Mouse (Mus musculus) intestine, embryonic 14.5 days (tissue): ENCODE results near the gene Crocc. TPM values are rescaled to one million over a fixed set of nuclear protein-coding genes. Genes with fewer than 3 reads are reported as not detected.
A peak's percentile ranks its signal among the peaks of the same experiment; 100 is the strongest.

ENCODE experiments used
- ATAC-seq: fragments of 200-750 bp; cut with Nextera tagmentation; replicated peaks from 2 replicates; pipeline ENCODE4 v1.8.0; 2017; ENCODE audit warnings: low read depth, moderate number of reproducible peaks, moderate TSS enrichment, moderate library complexity; ENCODE audit not compliant: low FRiP score, low TSS enrichment
- DNase-seq: peaks from one replicate; pipeline ENCODE4 v3.0.0-alpha.2; 2018; ENCODE audit warnings: low spot score
- H3K27ac ChIP-seq: fragments of 300-500 bp; sonication (generic); 2 replicates; pipeline ENCODE4 v1.5.1; 2014; ENCODE audit warnings: low read depth, mild to moderate bottlenecking, control low read depth
- H3K27me3 ChIP-seq: fragments of 300-500 bp; sonication (generic); replicated peaks from 2 replicates; pipeline ENCODE4 v1.6.1; 2014; ENCODE audit warnings: low read length, control low read depth; ENCODE audit not compliant: control insufficient read depth, insufficient read depth
- H3K36me3 ChIP-seq: fragments of 300-500 bp; sonication (generic); 2 replicates; pipeline ENCODE4 v1.6.1; 2014; ENCODE audit warnings: low read length, control low read depth; ENCODE audit not compliant: control insufficient read depth, insufficient read depth
- H3K4me1 ChIP-seq: fragments of 300-500 bp; sonication (generic); replicated peaks from 2 replicates; pipeline ENCODE4 v1.6.1; 2014; ENCODE audit warnings: low read length, control low read depth, mixed read lengths; ENCODE audit not compliant: control insufficient read depth, insufficient read depth
- H3K4me2 ChIP-seq: fragments of 300-500 bp; sonication (generic); 2 replicates; pipeline ENCODE4 v1.6.1; 2014; ENCODE audit warnings: low read length
- H3K4me3 ChIP-seq: fragments of 300-500 bp; sonication (generic); 2 replicates; pipeline ENCODE4 v1.5.1; 2014; ENCODE audit warnings: low read depth, low read length, control low read depth, mixed read lengths
- H3K9ac ChIP-seq: fragments of 300-500 bp; sonication (generic); 2 replicates; pipeline ENCODE4 v1.6.1; 2014; ENCODE audit warnings: mild to moderate bottlenecking, low read length
- H3K9me3 ChIP-seq: fragments of 300-500 bp; sonication (generic); 2 replicates; pipeline ENCODE4 v1.6.1; 2016; ENCODE audit warnings: low read length, control low read depth; ENCODE audit not compliant: control insufficient read depth
- WGBS: fragments of 180-500 bp; shearing (Covaris S2); extraction: QIAGEN DNeasy Blood & Tissue Kit; methylation state at CpG from one replicate; pipeline ENCODE4 v1.1.7; 2014; 5-methylcytosine and 5-hydroxymethylcytosine counted together
- polyA plus RNA-seq: library from polyadenylated mRNA; unstranded; fragments of >200 nt; fragmentation: Nextera tagmentation; extraction: Ambion mirVana; gene quantifications from 2 replicates; pipeline ENCODE4 v1.2.1, GENCODE M21; 2014

Crocc gene
- polyA plus RNA-seq, 1 experiment from 2014 or later: 6.6 TPM

DNA sequence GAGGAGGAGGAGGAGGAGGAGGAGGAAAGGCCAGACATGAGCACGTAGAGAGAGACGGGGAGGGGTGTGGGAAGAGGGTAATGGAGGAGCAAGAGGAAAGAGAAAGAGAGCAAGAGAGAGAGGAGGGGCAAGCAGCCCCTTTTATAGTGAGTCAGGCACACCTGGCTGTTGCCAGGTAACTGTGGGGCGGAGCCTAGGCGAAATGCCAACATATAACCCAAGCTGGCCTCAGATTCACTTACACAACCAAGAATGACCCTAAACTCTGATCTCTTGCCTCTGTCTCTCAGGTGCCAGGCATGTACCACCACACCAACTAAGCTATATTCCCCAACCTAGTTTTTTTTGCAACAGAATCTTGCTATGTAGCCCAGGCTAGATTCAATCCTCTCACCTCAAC, 77.5 kb downstream of the Crocc start:
- Histone ChIP-seq H3K36me3 (peaks cover 22% of the 10 kb centered on the region), H3K9ac (no peak overlapping the region), H3K27me3 (no peaks in the 10 kb centered on the region), H3K4me1 (peaks cover 11% of the 10 kb centered on the region), H3K4me2 (no peak overlapping the region), H3K27ac (peak overlapping the region; percentile 39; the same call in 1 of the 2 replicates), H3K9me3 (no peaks in the 10 kb centered on the region), H3K4me3 (no peak overlapping the region)
- 33% methylated on average over 4 of the region's 4 CpGs for WGBS
- ATAC-seq: no peak
- DNase-seq: no peak

DNA sequence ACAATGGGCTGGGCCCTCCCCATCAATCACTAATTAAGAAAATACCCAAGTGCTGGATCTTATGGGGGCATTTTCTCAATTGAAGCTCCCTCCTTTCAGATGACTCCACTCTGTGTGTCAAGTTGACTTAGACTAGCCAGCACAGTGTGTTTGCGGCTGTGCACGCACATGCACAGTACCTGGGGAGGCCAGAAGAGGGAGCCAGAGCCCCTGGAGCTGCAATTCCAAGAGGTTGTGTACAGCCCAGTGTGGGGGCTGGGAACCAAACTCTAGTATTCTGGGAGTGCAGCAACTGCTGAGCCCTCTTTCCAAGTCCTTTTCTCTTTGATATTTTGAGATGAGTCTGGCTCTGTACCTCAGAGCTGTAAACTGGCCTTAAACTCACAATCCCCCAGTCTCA, 78.7 kb downstream of the Crocc start:
- no peak overlapping the region for H3K4me3 ChIP-seq
- ATAC-seq (no peak), DNase-seq (no peak)
- H3K27ac ChIP-seq: no peak overlapping the region
- 88% methylated on average over 2 of the region's 2 CpGs for whole genome bisulfite sequencing
- no peak overlapping the region for H3K4me2 ChIP-seq
- H3K4me1 ChIP-seq: peaks cover 5% of the 10 kb centered on the region; the same call in 1 of the 2 replicates
- no peak overlapping the region for H3K9ac ChIP-seq
- H3K9me3 ChIP-seq: no peaks in the 10 kb centered on the region
- H3K27me3 ChIP-seq: no peaks in the 10 kb centered on the region
- H3K36me3 ChIP-seq: peaks cover 31% of the 10 kb centered on the region

DNA sequence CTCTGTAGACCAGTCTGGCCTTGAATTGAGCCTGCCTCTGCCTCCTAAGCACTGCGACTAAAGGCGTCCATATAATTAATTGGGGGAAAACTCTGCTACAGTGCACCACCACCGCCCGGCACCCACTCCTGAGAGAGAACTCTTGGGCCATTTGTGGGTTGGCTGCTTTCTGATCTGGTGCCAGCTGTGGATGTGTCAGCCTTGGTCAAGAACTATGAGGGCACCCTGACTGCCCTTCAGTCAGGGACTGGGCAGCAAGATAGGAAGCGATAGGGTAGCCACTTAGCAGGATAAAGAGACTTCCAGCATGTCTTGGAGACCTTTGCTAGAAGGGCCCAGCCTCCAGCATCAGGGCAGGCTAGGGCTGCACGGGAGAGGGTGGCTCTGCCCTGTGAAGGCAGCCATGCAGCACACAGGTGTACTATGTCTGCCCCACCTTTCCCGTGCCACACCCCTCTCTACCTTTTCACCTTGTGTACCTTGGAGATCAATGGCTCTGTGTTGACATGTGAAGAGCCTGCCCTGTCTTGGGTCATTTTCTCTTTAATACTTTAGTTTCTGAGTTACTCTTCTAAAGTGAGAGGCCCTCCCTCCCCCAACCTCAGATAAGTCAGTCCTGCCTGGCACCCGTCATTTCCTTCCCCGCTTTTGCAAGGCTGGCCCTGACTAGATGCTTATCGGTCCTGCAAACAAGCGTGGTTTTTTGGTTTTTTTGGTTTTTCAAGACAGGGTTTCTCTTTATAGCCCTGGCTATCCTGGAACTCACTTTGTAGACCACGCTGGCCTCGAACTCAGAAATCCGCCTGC, 82.3 kb downstream of the Crocc start:
- no peaks in the 10 kb centered on the region; the same call in 1 of the 2 replicates for H3K4me1 ChIP-seq
- no peaks in the 10 kb centered on the region for H3K9me3 ChIP-seq
- no peak overlapping the region for H3K9ac ChIP-seq
- WGBS: 86% methylated on average over 14 of the region's 14 CpGs
- H3K27me3 ChIP-seq: no peaks in the 10 kb centered on the region
- H3K27ac ChIP-seq: no peak overlapping the region
- no peak overlapping the region for H3K4me3 ChIP-seq
- ATAC-seq (peak; percentile 29; the same call in 1 of the 2 replicates), DNase-seq (no peak)
- H3K36me3 ChIP-seq: peaks cover 64% of the 10 kb centered on the region
- no peak overlapping the region for H3K4me2 ChIP-seq

DNA sequence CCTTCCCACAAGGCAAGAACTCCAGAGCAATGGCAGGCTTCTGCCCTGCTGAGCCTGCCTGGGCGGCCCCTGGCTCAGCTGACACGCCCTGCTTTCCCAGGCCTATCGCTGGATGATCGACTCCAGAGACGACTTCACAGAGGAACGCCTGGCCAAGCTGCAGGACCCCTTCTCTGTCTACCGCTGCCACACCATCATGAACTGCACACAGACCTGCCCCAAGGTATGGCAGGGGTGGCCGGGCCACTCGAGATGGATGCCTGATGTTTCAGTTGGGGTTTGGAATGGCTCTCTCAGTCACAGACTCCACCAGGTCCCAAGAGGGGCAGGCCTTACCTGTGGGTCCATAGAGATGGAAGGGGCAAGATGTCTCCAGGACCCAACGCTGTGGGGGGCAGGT, 83.1 kb downstream of the Crocc start:
- no peak overlapping the region for H3K4me2 ChIP-seq
- H3K27ac ChIP-seq: no peak overlapping the region
- no peak overlapping the region for H3K9ac ChIP-seq
- peaks cover 72% of the 10 kb centered on the region for H3K36me3 ChIP-seq
- ATAC-seq (no peak), DNase-seq (peak; percentile 53)
- no peaks in the 10 kb centered on the region for H3K27me3 ChIP-seq
- WGBS: 58% methylated on average over 10 of the region's 10 CpGs
- no peaks in the 10 kb centered on the region for H3K9me3 ChIP-seq
- H3K4me3 ChIP-seq: no peak overlapping the region
- no peaks in the 10 kb centered on the region; the same call in 1 of the 2 replicates for H3K4me1 ChIP-seq

DNA sequence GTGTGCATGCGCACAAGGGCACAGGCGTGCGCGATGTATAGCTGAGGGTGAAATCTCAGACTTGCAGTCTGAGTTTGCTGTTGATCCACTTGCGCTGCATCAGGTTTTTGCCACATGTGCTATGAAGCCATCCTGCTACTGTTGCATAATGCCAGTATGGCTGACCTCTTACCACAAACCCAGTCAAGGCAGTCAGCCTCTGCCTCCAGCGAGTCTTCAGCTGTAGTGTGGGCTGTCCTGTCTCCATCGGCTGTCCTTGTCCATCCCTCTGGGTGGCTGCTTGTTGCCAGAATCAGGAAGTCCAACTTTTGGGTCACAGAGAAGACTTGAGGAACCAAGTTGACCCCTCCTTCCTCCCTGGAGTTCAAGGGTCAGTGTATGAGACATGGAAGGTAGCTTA, 85.0 kb downstream of the Crocc start:
- Histone ChIP-seq H3K4me3 (no peak overlapping the region), H3K27ac (no peak overlapping the region), H3K36me3 (peaks cover 90% of the 10 kb centered on the region), H3K9me3 (no peaks in the 10 kb centered on the region), H3K4me2 (no peak overlapping the region), H3K27me3 (no peaks in the 10 kb centered on the region), H3K9ac (no peak overlapping the region), H3K4me1 (no peaks in the 10 kb centered on the region; the same call in 1 of the 2 replicates)
- 92% methylated on average over 7 of the region's 7 CpGs for WGBS
- DNase-seq (no peak), ATAC-seq (no peak)

- no peaks in the 10 kb centered on the region for H3K27me3 ChIP-seq
- H3K27ac ChIP-seq: no peak overlapping the region
- H3K4me1 ChIP-seq: no peaks in the 10 kb centered on the region; the same call in 1 of the 2 replicates
- no peaks in the 10 kb centered on the region for H3K9me3 ChIP-seq
- H3K36me3 ChIP-seq: peaks cover 93% of the 10 kb centered on the region
- no peak overlapping the region for H3K4me3 ChIP-seq
- ATAC-seq (no peak), DNase-seq (no peak)
- H3K9ac ChIP-seq: no peak overlapping the region
- no peak overlapping the region for H3K4me2 ChIP-seq
- WGBS: 87% methylated on average over 6 of the region's 6 CpGs
Measured at GRCm38 (mm10) chr4:140974408-140974807, 85.9 kb downstream of the Crocc start.

GRCm38 (mm10) chr4:140971691-140972090, 88.7 kb downstream of the Crocc start:
- 87% methylated on average over 13 of the region's 13 CpGs for WGBS
- Histone ChIP-seq H3K36me3 (peaks cover 93% of the 10 kb centered on the region), H3K27me3 (no peaks in the 10 kb centered on the region), H3K4me2 (no peak overlapping the region), H3K4me1 (no peaks in the 10 kb centered on the region), H3K9ac (no peak overlapping the region), H3K4me3 (no peak overlapping the region), H3K27ac (no peak overlapping the region), H3K9me3 (no peaks in the 10 kb centered on the region)
- DNase-seq (no peak), ATAC-seq (no peak)

- no peaks in the 10 kb centered on the region for H3K27me3 ChIP-seq
- no peak overlapping the region for H3K9ac ChIP-seq
- no peaks in the 10 kb centered on the region for H3K9me3 ChIP-seq
- H3K4me2 ChIP-seq: no peak overlapping the region
- DNase-seq: no peak
- H3K4me1 ChIP-seq: peaks cover 6% of the 10 kb centered on the region
- H3K36me3 ChIP-seq: peaks cover 66% of the 10 kb centered on the region
- no peak for ATAC-seq
- no peak overlapping the region for H3K27ac ChIP-seq
- H3K4me3 ChIP-seq: no peak overlapping the region
- 79% methylated on average over 11 of the region's 11 CpGs for WGBS
Measured at GRCm38 (mm10) chr4:140967386-140968159, 92.8 kb downstream of the Crocc start.
